Mouse (Mus musculus) E14TG2a.4 (cell line): ENCODE measurements around the gene Dnaic1.

Experiments
- CTCF ChIP-seq: conservative IDR thresholded peaks from 2 replicates; pipeline ENCODE4 v1.5.1; 2014; ENCODE audit warnings: low read length
- NANOG ChIP-seq: IDR thresholded peaks from 2 replicates; pipeline ENCODE4 v1.6.1; 2014; ENCODE audit warnings: borderline replicate concordance, low read length, mixed read lengths
- POU5F1 ChIP-seq: IDR thresholded peaks from 2 replicates; pipeline ENCODE4 v1.6.1; 2014; ENCODE audit warnings: low read length, borderline replicate concordance

GRCm38 (mm10) chr4:41523839-41524238 is 45.7 kb upstream of the Dnaic1 start:
- no peak for TF ChIP-seq CTCF
- TF ChIP-seq POU5F1 = no peak
- no peak for TF ChIP-seq NANOG
